ENCODE assay signal across 27 mouse cellular contexts in the genomic region with DNA sequence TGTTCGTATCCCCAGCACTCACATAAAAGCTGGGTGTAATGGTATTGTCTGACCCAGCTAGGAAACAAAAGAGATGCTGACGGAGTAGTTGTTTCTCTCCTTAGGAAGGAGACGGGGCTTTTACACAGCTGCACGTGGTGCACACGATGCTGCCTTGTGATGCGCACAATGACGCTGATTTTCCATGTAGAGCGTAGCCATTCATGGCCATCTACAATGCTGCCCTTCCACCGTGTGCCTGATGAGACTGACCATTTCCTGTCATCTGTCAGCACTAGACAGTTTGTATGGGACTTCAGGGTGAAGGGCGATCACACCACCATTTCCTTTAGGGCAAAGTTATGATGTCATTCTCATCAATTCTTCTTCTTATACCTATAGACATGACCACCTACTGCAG.
DNase-seq lines count a peak whose midpoint lies in the region; ATAC-seq and TF ChIP-seq lines count a peak whose summit lies in the region.
"Had no signal": no experiment of that assay in that cellular context is flagged by ENCODE, and none has a peak within 500 bp of the region (broad histone marks: within the 10 kb centered on the region; RNA-seq: fewer than 3 reads in every experiment).

No protein-coding gene starts in this region.

- no peak overlapping the region for H3K4me2 ChIP-seq in heart, postnatal 0 days (ENCODE audit: low read depth, low read length)
- H3K4me2 ChIP-seq in lung, embryonic 14.5 days: no peak overlapping the region
- H3K4me2 ChIP-seq in CH12.LX (ENCODE audit: insufficient read depth, low read depth, poor library complexity, severe bottlenecking): no peak overlapping the region
- H3K4me2 ChIP-seq: embryonic facial prominence, embryonic 12.5 days; embryonic facial prominence, embryonic 15.5 days; forebrain, embryonic 12.5 days; heart, embryonic 12.5 days; heart, embryonic 15.5 days; hindbrain, embryonic 13.5 days; intestine, embryonic 15.5 days had no signal

- intact Hi-C loops in left cerebral cortex, postnatal 4 days (cut with DNase I): no loop called here

- H3K9me3 ChIP-seq in heart, postnatal 0 days (replicated peaks; ENCODE audit: control insufficient read depth, low read length): no peaks in the 10 kb centered on the region
- H3K9me3 ChIP-seq in lung, embryonic 14.5 days (ENCODE audit: low read depth, low read length): no peaks in the 10 kb centered on the region
- no peaks in the 10 kb centered on the region for H3K9me3 ChIP-seq in CH12.LX (replicated peaks; ENCODE audit: low read length)
- H3K9me3 ChIP-seq: embryonic facial prominence, embryonic 12.5 days; embryonic facial prominence, embryonic 15.5 days; forebrain, embryonic 12.5 days; G1E; heart, embryonic 12.5 days; heart, embryonic 15.5 days; hindbrain, embryonic 10.5 days; hindbrain, embryonic 13.5 days; intestine, embryonic 15.5 days had no signal

- H3K36me3 ChIP-seq in heart, postnatal 0 days (replicated peaks; ENCODE audit: control insufficient read depth, insufficient read depth, low read length): no peaks in the 10 kb centered on the region
- H3K36me3 ChIP-seq in lung, embryonic 14.5 days (ENCODE audit: insufficient read depth): no peaks in the 10 kb centered on the region
- no peaks in the 10 kb centered on the region for H3K36me3 ChIP-seq in CH12.LX (replicated peaks in 1 of 2; ENCODE audit: control insufficient read depth in 1 of 2, insufficient read depth in 1 of 2, low read length in 1 of 2)
- H3K36me3 ChIP-seq: embryonic facial prominence, embryonic 12.5 days; embryonic facial prominence, embryonic 15.5 days; forebrain, embryonic 12.5 days; G1E; heart, embryonic 12.5 days; heart, embryonic 15.5 days; hindbrain, embryonic 10.5 days; hindbrain, embryonic 13.5 days; intestine, embryonic 15.5 days had no signal

- H3K4me1 ChIP-seq in heart, postnatal 0 days (ENCODE audit: control insufficient read depth, insufficient read depth): peaks cover 16% of the 10 kb centered on the region
- 0 out of 2 replicates have a peak, but pooled peaks cover 8% of the 10 kb centered on the region for H3K4me1 ChIP-seq in lung, embryonic 14.5 days (ENCODE audit: insufficient read depth)
- peaks cover 10% of the 10 kb centered on the region for H3K4me1 ChIP-seq in lung, adult 2 months (ENCODE audit: control insufficient read depth, insufficient read depth, low read length)
- peaks cover 17 to 21% of the 10 kb centered on the region in 2 experiments for H3K4me1 ChIP-seq in CH12.LX (ENCODE audit: control insufficient read depth in 1 of 2, insufficient read depth in 2 of 2)
- H3K4me1 ChIP-seq: embryonic facial prominence, embryonic 12.5 days; embryonic facial prominence, embryonic 15.5 days had no signal

- H3K9ac ChIP-seq in heart, postnatal 0 days (replicated peaks; ENCODE audit: low read depth, low read length): no peak overlapping the region
- H3K9ac ChIP-seq in lung, embryonic 14.5 days: no peak overlapping the region
- no peak overlapping the region for H3K9ac ChIP-seq in CH12.LX (ENCODE audit: insufficient read depth, low read depth)
- H3K9ac ChIP-seq: embryonic facial prominence, embryonic 12.5 days; embryonic facial prominence, embryonic 15.5 days; forebrain, embryonic 12.5 days; heart, embryonic 12.5 days; heart, embryonic 15.5 days; hindbrain, embryonic 13.5 days; intestine, embryonic 15.5 days had no signal

- no peaks in the 10 kb centered on the region for H3K79me2 ChIP-seq in CH12.LX (replicated peaks; ENCODE audit: control insufficient read depth, extremely low read depth, insufficient read depth, poor library complexity, severe bottlenecking)

- no peak overlapping the region for H3K4me3 ChIP-seq in heart, postnatal 0 days (ENCODE audit: low read depth, low read length)
- H3K4me3 ChIP-seq in lung, embryonic 14.5 days (ENCODE audit: low read depth, low read length): no peak overlapping the region
- no peak overlapping the region for H3K4me3 ChIP-seq in lung, adult 2 months (replicated peaks; ENCODE audit: extremely low read depth, low read depth, low read length)
- H3K4me3 ChIP-seq in CH12.LX (replicated peaks in 1 of 3; ENCODE audit: low read depth in 2 of 3, low read length in 2 of 3, poor library complexity in 1 of 3): peak overlapping the region in 1 of 3 experiments; percentile 21
- H3K4me3 ChIP-seq: embryonic facial prominence, embryonic 12.5 days; embryonic facial prominence, embryonic 15.5 days; erythroblast, embryonic 14.5 days; forebrain, embryonic 12.5 days; heart, embryonic 12.5 days; heart, embryonic 15.5 days; hindbrain, embryonic 10.5 days; hindbrain, embryonic 13.5 days; intestine, embryonic 15.5 days had no signal

- dilution Hi-C loops in CH12.LX (cut with MboI; ENCODE audit: extremely low pct_ligation_motif_present, extremely low pct_unique_long_range_greater_than_20kb, low sequenced_read_pairs): no loop called here

- no peak for TF ChIP-seq RAD21 in CH12.LX (IDR thresholded peaks at IDR 0.05; ENCODE audit: low read depth, low read length)

- 70% methylated on average over 10 of the region's 10 CpGs for WGBS in heart, postnatal 0 days
- WGBS in lung, embryonic 14.5 days: 69% methylated on average over 10 of the region's 10 CpGs
- 59% methylated on average over 10 of the region's 10 CpGs for WGBS in lung, adult 2 months

- 0 out of 2 replicates have a peak overlapping the region, but pooled peaks have one; percentile 67 for H3K27ac ChIP-seq in heart, postnatal 0 days (ENCODE audit: low read depth)
- H3K27ac ChIP-seq in lung, embryonic 14.5 days (ENCODE audit: low read depth): no peak overlapping the region
- no peak overlapping the region for H3K27ac ChIP-seq in CH12.LX (ENCODE audit: insufficient read depth, low read depth)
- H3K27ac ChIP-seq: embryonic facial prominence, embryonic 12.5 days; embryonic facial prominence, embryonic 15.5 days; forebrain, embryonic 12.5 days; hindbrain, embryonic 10.5 days; hindbrain, embryonic 13.5 days; intestine, embryonic 15.5 days had no signal

- no peak for TF ChIP-seq EP300 in heart, postnatal 0 days (IDR thresholded peaks at IDR 0.05; ENCODE audit: low read depth)
- peak; percentile 47 for TF ChIP-seq EP300 in CH12.LX (IDR thresholded peaks at IDR 0.05; ENCODE audit: low read length)

- DNase-seq in heart, postnatal 0 days (ENCODE audit: low spot score): no peak
- DNase-seq in heart, postnatal 4 days: no peak
- peak; percentile 17 for DNase-seq in lung, embryonic 14.5 days
- no peak for DNase-seq in lung, adult 2 months
- DNase-seq in 3T3-L1 (ENCODE audit: low read depth, low spot score) (peak; percentile 30), CH12.LX (ENCODE audit: extremely low read depth) (no peak)
- DNase-seq in cerebellum, postnatal 14 days: no peak
- DNase-seq in left cerebral cortex, postnatal 4 days: no peak
- DNase-seq: adrenal gland, postnatal 10 days; adrenal gland, postnatal 36 days; cerebellum, adult 18-20 months; cerebellum, adult 9-10 months; cerebellum, postnatal 25 days; gastrocnemius, postnatal 10 days had no signal

- in situ Hi-C loops in CH12.LX (cut with MboI; ENCODE audit: low pct_ligation_motif_present, low pct_unique_long_range_greater_than_20kb, low sequenced_read_pairs): no loop called here

- H3K27me3 ChIP-seq in heart, postnatal 0 days (ENCODE audit: control insufficient read depth, insufficient read depth, low read length): no peaks in the 10 kb centered on the region
- H3K27me3 ChIP-seq in lung, embryonic 14.5 days (ENCODE audit: insufficient read depth, low read length): no peaks in the 10 kb centered on the region
- no peaks in the 10 kb centered on the region for H3K27me3 ChIP-seq in CH12.LX (replicated peaks)
- H3K27me3 ChIP-seq: embryonic facial prominence, embryonic 12.5 days; embryonic facial prominence, embryonic 15.5 days; forebrain, embryonic 12.5 days; heart, embryonic 12.5 days; heart, embryonic 15.5 days; intestine, embryonic 15.5 days; Patski had no signal

- no peak for ATAC-seq in heart, postnatal 0 days (ENCODE audit: insufficient read depth, low read depth)
- ATAC-seq in lung, embryonic 14.5 days (ENCODE audit: insufficient read depth): no peak
- ATAC-seq: forebrain, embryonic 16.5 days; hindbrain, embryonic 16.5 days; intestine, embryonic 15.5 days had no signal

- no peak for TF ChIP-seq CTCF in heart, postnatal 0 days (IDR thresholded peaks at IDR 0.05; ENCODE audit: low read depth)
- no peak for TF ChIP-seq CTCF in lung, embryonic 14.5 days (IDR thresholded peaks at IDR 0.05; ENCODE audit: low read depth)
- no peak for TF ChIP-seq CTCF in lung, adult 2 months (IDR thresholded peaks at IDR 0.05; ENCODE audit: insufficient read depth, low read length)
- no peak for TF ChIP-seq CTCF in CH12.LX (conservative IDR thresholded peaks at IDR 0.05 in 1 of 2, IDR thresholded peaks at IDR 0.05 in 1 of 2; ENCODE audit: low read depth in 2 of 2, low read length in 2 of 2)

- no peak for TF ChIP-seq POLR2A in lung, adult 2 months (IDR thresholded peaks at IDR 0.05; ENCODE audit: borderline replicate concordance, extremely low read depth, low read depth, low read length)
- no peak for TF ChIP-seq POLR2A in CH12.LX (IDR thresholded peaks at IDR 0.05; ENCODE audit: low read depth, low read length)

TF ChIP-seq in CH12.LX, 34 proteins besides CTCF, POLR2A, EP300 and RAD21 (continues in another document):
- TF ChIP-seq SMC3 (IDR thresholded peaks at IDR 0.05; ENCODE audit: low read depth, low read length) (no peak), ETS1 (conservative IDR thresholded peaks at IDR 0.05; ENCODE audit: low read depth, low read length) (peak; percentile 86), SIN3A (IDR thresholded peaks at IDR 0.05; ENCODE audit: low read length) (peak; percentile 34; the same call in 1 of the 2 replicates), MYC (IDR thresholded peaks at IDR 0.05; ENCODE audit: low read depth, low read length) (peak; percentile 96), IRF4 (IDR thresholded peaks at IDR 0.05; ENCODE audit: low read depth, low read length) (peak; percentile 68; the same call in 1 of the 2 replicates), JUN (IDR thresholded peaks at IDR 0.05; ENCODE audit: insufficient read depth, low read depth, low read length) (peak; percentile 91), MAX (IDR thresholded peaks at IDR 0.05; ENCODE audit: low read length) (peak; percentile 96), HCFC1 (IDR thresholded peaks at IDR 0.05; ENCODE audit: low read depth, low read length) (peak; percentile 30), BHLHE40 (IDR thresholded peaks at IDR 0.05; ENCODE audit: low read depth, low read length) (peak; percentile 97), MXI1 (IDR thresholded peaks at IDR 0.05; ENCODE audit: low read depth, low read length) (peak; percentile 70), TCF12 (IDR thresholded peaks at IDR 0.05; ENCODE audit: low read depth, low read length) (peak; percentile 54; the same call in 1 of the 2 replicates), JUND (conservative IDR thresholded peaks at IDR 0.05; ENCODE audit: low read depth, low read length) (peak; percentile 88), USF2 (conservative IDR thresholded peaks at IDR 0.05; ENCODE audit: low read depth, low read length) (peak; percentile 28), NRF1 (IDR thresholded peaks at IDR 0.05; ENCODE audit: low read depth, low read length) (peak; percentile 33; the same call in 1 of the 2 replicates), CHD1 (IDR thresholded peaks at IDR 0.05; ENCODE audit: low read depth, low read length) (no peak), UBTF (IDR thresholded peaks at IDR 0.05; ENCODE audit: low read depth, low read length) (no peak)

Comparison
In these comparisons a context has a peak if more than half of its experiments do, and no peak if none do; other contexts are left out.
1. DNase-seq: peak in lung, embryonic 14.5 days (single experiment) and 3T3-L1 (single experiment); none in heart, postnatal 0 days (single experiment), heart, postnatal 4 days (single experiment), lung, adult 2 months (single experiment), CH12.LX (single experiment), cerebellum, postnatal 14 days (0 of 2) and left cerebral cortex, postnatal 4 days (single experiment).